Mouse (Mus musculus): ENCODE results near the gene Arglu1. TPM values are rescaled to one million over a fixed set of nuclear protein-coding genes. Genes with fewer than 3 reads are reported as not detected.

Gene Arglu1
- polyA plus RNA-seq, 1 experiment from 2014 or later = 116 TPM

- WGBS = 91% methylated on average over 10 of the region's 10 CpGs
- H3K4me3 ChIP-seq (ENCODE audit: low read depth, low read length) = no peak overlapping the region
- no peak for DNase-seq (ENCODE audit: low spot score)
- H3K36me3 ChIP-seq (ENCODE audit: control insufficient read depth, insufficient read depth, low read length) = no peaks in the 10 kb centered on the region
- H3K9ac ChIP-seq (ENCODE audit: low read depth, low read length) = no peak overlapping the region
- H3K27ac ChIP-seq (replicated peaks; ENCODE audit: low read depth, low read length) = no peak overlapping the region
- no peak overlapping the region for H3K4me2 ChIP-seq (ENCODE audit: low read depth, low read length)
- no peak for ATAC-seq (ENCODE audit: low read depth)
- no peaks in the 10 kb centered on the region for H3K4me1 ChIP-seq (ENCODE audit: control insufficient read depth, insufficient read depth, low read length)
- H3K9me3 ChIP-seq (ENCODE audit: control insufficient read depth, low read length) = no peaks in the 10 kb centered on the region
- H3K27me3 ChIP-seq (replicated peaks; ENCODE audit: control insufficient read depth, insufficient read depth, low read length) = no peaks in the 10 kb centered on the region
Observed at GRCm38 (mm10) chr8:8700821-8701220, 10.5 kb upstream of the Arglu1 start.

- 76% methylated on average over 4 of the region's 4 CpGs for WGBS
- H3K9me3 ChIP-seq (ENCODE audit: control insufficient read depth, low read length) = no peaks in the 10 kb centered on the region
- no peak for ATAC-seq (ENCODE audit: low read depth)
- no peak overlapping the region for H3K4me2 ChIP-seq (ENCODE audit: low read depth, low read length)
- H3K27me3 ChIP-seq (replicated peaks; ENCODE audit: control insufficient read depth, insufficient read depth, low read length) = no peaks in the 10 kb centered on the region
- no peak overlapping the region for H3K27ac ChIP-seq (replicated peaks; ENCODE audit: low read depth, low read length)
- H3K36me3 ChIP-seq (ENCODE audit: control insufficient read depth, insufficient read depth, low read length) = no peaks in the 10 kb centered on the region
- H3K4me3 ChIP-seq (ENCODE audit: low read depth, low read length) = no peak overlapping the region
- no peak for DNase-seq (ENCODE audit: low spot score)
- no peaks in the 10 kb centered on the region for H3K4me1 ChIP-seq (ENCODE audit: control insufficient read depth, insufficient read depth, low read length)
- H3K9ac ChIP-seq (ENCODE audit: low read depth, low read length) = no peak overlapping the region
Observed at GRCm38 (mm10) chr8:8700229-8700628, 9.9 kb upstream of the Arglu1 start.

DNA sequence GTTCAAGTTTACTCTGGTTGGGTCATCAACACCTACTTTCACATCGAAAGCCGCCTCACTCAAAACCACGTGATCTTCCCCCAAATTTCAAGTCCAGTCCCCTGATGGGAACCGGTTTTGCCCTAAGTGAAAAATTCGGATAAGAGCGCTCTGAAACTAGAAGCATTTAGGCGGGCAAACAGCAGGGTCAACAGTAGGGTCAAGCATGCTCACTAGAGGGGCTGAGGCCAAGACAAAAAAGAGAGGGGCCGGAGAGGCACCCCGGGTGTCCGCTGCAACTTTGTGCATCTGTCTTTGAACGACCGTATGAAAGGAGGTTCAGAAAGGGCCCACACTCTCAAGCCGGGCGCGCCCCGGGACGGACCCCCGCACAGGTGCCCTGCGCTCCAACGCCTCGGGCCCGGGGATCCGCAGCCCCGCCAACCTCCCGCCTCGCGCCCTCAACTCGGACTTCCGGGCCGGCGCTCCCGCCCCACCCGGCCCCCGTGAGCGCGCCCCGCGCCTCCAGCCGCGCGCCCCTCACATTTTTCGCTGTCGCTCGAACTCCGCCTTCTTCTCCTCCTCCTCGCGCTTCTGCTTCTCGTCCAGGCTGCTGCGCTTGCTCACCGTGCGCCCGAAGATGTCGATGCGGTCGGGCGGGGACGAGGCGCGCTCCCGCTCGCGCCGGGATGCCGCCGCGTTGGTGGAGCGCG is 721 bp downstream of the Arglu1 start:
- ATAC-seq (ENCODE audit: low read depth) = peak; percentile 77
- H3K9me3 ChIP-seq (ENCODE audit: control insufficient read depth, low read length) = no peaks in the 10 kb centered on the region
- peak overlapping the region; percentile 90 for H3K4me3 ChIP-seq (ENCODE audit: low read depth, low read length)
- peaks cover 21% of the 10 kb centered on the region for H3K4me1 ChIP-seq (ENCODE audit: control insufficient read depth, insufficient read depth, low read length)
- no peaks in the 10 kb centered on the region for H3K27me3 ChIP-seq (replicated peaks; ENCODE audit: control insufficient read depth, insufficient read depth, low read length)
- H3K4me2 ChIP-seq (ENCODE audit: low read depth, low read length) = peak overlapping the region; percentile 74
- H3K9ac ChIP-seq (ENCODE audit: low read depth, low read length) = peak overlapping the region; percentile 100
- peak; percentile 86 for DNase-seq (ENCODE audit: low spot score)
- no peaks in the 10 kb centered on the region for H3K36me3 ChIP-seq (ENCODE audit: control insufficient read depth, insufficient read depth, low read length)
- H3K27ac ChIP-seq (replicated peaks; ENCODE audit: low read depth, low read length) = peak overlapping the region; percentile 99
- WGBS = 1% methylated on average over 20 of the region's 68 CpGs

- Histone ChIP-seq H3K27me3 (replicated peaks; ENCODE audit: control insufficient read depth, insufficient read depth, low read length) (no peaks in the 10 kb centered on the region), H3K4me2 (ENCODE audit: low read depth, low read length) (peak overlapping the region; percentile 74), H3K9me3 (ENCODE audit: control insufficient read depth, low read length) (no peaks in the 10 kb centered on the region), H3K4me3 (ENCODE audit: low read depth, low read length) (peak overlapping the region; percentile 90), H3K36me3 (ENCODE audit: control insufficient read depth, insufficient read depth, low read length) (no peaks in the 10 kb centered on the region), H3K9ac (ENCODE audit: low read depth, low read length) (peak overlapping the region; percentile 100), H3K4me1 (ENCODE audit: control insufficient read depth, insufficient read depth, low read length) (peaks cover 21% of the 10 kb centered on the region), H3K27ac (replicated peaks; ENCODE audit: low read depth, low read length) (no peak overlapping the region)
- 7% methylated on average over 9 of the region's 9 CpGs for WGBS
- DNase-seq (ENCODE audit: low spot score) (peak; percentile 16), ATAC-seq (ENCODE audit: low read depth) (no peak)
Observed at GRCm38 (mm10) chr8:8688823-8689453, 1.4 kb downstream of the Arglu1 start.

DNA sequence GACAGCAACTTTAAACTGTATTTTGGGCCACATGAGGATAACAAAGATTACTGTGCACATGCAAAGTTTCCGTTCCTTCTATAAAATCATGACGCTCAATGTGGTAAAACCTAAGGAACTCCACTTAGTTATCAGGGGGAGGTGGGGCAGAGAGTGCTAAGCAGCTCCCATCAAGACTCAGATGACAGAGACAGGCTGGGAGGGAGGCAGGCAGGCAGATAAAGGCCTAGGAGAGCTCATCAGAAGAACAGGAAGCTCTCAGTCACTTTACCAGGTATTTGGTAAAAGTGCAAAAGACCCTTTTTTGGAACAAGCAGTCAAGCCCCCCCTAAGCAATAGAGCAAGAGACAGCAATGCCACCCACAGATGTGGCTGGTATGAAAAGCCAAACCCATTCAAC is 4.8 kb downstream of the Arglu1 start:
- WGBS = 84% methylated on average over 2 of the region's 2 CpGs
- Histone ChIP-seq H3K36me3 (ENCODE audit: control insufficient read depth, insufficient read depth, low read length) (peaks cover 28% of the 10 kb centered on the region), H3K4me3 (ENCODE audit: low read depth, low read length) (no peak overlapping the region), H3K9me3 (ENCODE audit: control insufficient read depth, low read length) (no peaks in the 10 kb centered on the region), H3K27ac (replicated peaks; ENCODE audit: low read depth, low read length) (no peak overlapping the region), H3K9ac (ENCODE audit: low read depth, low read length) (0 out of 2 replicates have a peak overlapping the region, but pooled peaks have one; percentile 25), H3K4me2 (ENCODE audit: low read depth, low read length) (no peak overlapping the region), H3K27me3 (replicated peaks; ENCODE audit: control insufficient read depth, insufficient read depth, low read length) (no peaks in the 10 kb centered on the region), H3K4me1 (ENCODE audit: control insufficient read depth, insufficient read depth, low read length) (peaks cover 21% of the 10 kb centered on the region)
- no peak for ATAC-seq (ENCODE audit: low read depth)
- DNase-seq (ENCODE audit: low spot score) = no peak

GRCm38 (mm10) chr8:8682697-8683096 is 7.6 kb downstream of the Arglu1 start:
- WGBS = 92% methylated on average over 3 of the region's 3 CpGs
- Histone ChIP-seq H3K4me1 (ENCODE audit: control insufficient read depth, insufficient read depth, low read length) (peaks cover 9% of the 10 kb centered on the region; the same call in 1 of the 2 replicates), H3K4me3 (ENCODE audit: low read depth, low read length) (no peak overlapping the region), H3K27me3 (replicated peaks; ENCODE audit: control insufficient read depth, insufficient read depth, low read length) (no peaks in the 10 kb centered on the region), H3K27ac (replicated peaks; ENCODE audit: low read depth, low read length) (no peak overlapping the region), H3K36me3 (ENCODE audit: control insufficient read depth, insufficient read depth, low read length) (peaks cover 56% of the 10 kb centered on the region), H3K9me3 (ENCODE audit: control insufficient read depth, low read length) (no peaks in the 10 kb centered on the region), H3K4me2 (ENCODE audit: low read depth, low read length) (no peak overlapping the region), H3K9ac (ENCODE audit: low read depth, low read length) (no peak overlapping the region)
- DNase-seq (ENCODE audit: low spot score) = no peak
- no peak for ATAC-seq (ENCODE audit: low read depth)

DNA sequence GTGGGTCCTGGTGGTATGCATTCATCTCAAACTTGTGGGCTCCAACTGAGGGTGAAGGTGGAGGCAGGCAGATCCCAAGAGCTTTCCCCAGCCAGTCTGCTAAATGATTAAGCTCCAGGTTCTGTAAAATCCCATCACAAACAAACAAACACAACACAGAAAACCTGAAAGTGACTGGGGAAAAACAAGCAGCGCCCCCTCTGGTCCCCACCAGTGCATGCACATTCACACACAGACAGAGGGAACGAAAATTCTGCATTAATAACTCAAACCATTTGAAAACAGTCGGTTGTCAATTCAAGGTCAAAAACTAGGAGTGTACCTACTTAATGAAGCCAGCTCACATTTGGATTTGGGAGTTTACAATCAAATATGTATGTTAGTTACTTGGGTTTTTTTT is 12.1 kb downstream of the Arglu1 start:
- no peaks in the 10 kb centered on the region for H3K9me3 ChIP-seq (ENCODE audit: control insufficient read depth, low read length)
- no peak overlapping the region for H3K4me3 ChIP-seq (ENCODE audit: low read depth, low read length)
- 86% methylated on average over 3 of the region's 3 CpGs for WGBS
- no peaks in the 10 kb centered on the region for H3K27me3 ChIP-seq (replicated peaks; ENCODE audit: control insufficient read depth, insufficient read depth, low read length)
- ATAC-seq (ENCODE audit: low read depth) = no peak
- DNase-seq (ENCODE audit: low spot score) = no peak
- H3K27ac ChIP-seq (replicated peaks; ENCODE audit: low read depth, low read length) = no peak overlapping the region
- H3K4me1 ChIP-seq (ENCODE audit: control insufficient read depth, insufficient read depth, low read length) = no peaks in the 10 kb centered on the region
- H3K9ac ChIP-seq (ENCODE audit: low read depth, low read length) = no peak overlapping the region
- no peak overlapping the region for H3K4me2 ChIP-seq (ENCODE audit: low read depth, low read length)
- peaks cover 91% of the 10 kb centered on the region for H3K36me3 ChIP-seq (ENCODE audit: control insufficient read depth, insufficient read depth, low read length)

GRCm38 (mm10) chr8:8674864-8675263 is 15.5 kb downstream of the Arglu1 start:
- Histone ChIP-seq H3K36me3 (ENCODE audit: control insufficient read depth, insufficient read depth, low read length) (peaks cover 80% of the 10 kb centered on the region), H3K9ac (ENCODE audit: low read depth, low read length) (no peak overlapping the region), H3K27ac (replicated peaks; ENCODE audit: low read depth, low read length) (no peak overlapping the region), H3K4me1 (ENCODE audit: control insufficient read depth, insufficient read depth, low read length) (no peaks in the 10 kb centered on the region), H3K4me3 (ENCODE audit: low read depth, low read length) (no peak overlapping the region), H3K27me3 (replicated peaks; ENCODE audit: control insufficient read depth, insufficient read depth, low read length) (no peaks in the 10 kb centered on the region), H3K4me2 (ENCODE audit: low read depth, low read length) (no peak overlapping the region), H3K9me3 (ENCODE audit: control insufficient read depth, low read length) (no peaks in the 10 kb centered on the region)
- ATAC-seq (ENCODE audit: low read depth) (no peak), DNase-seq (ENCODE audit: low spot score) (no peak)
- 85% methylated on average over 5 of the region's 5 CpGs for WGBS

All from embryonic facial prominence, embryonic 14.5 days (tissue).